Mouse (Mus musculus) left cerebral cortex, adult 2 months (tissue): ENCODE data around the gene Cyp17a1. TPM values are rescaled to one million over a fixed set of nuclear protein-coding genes. Genes with fewer than 3 reads are reported as not detected.

ENCODE experiments used
- DNase-seq, 2 experiments: peaks; one replicate each; pipeline ENCODE4 v3.0.0; 2021 to 2022; ENCODE audit warnings: low spot score in 2 of 2, mixed read lengths in 1 of 2; ENCODE audit errors: extremely low spot score in 1 of 2
- H3K27ac ChIP-seq: fragments of 200-600 bp; 2 replicates; pipeline ENCODE4 v1.8.1; 2022
- H3K4me3 ChIP-seq: fragments of 200-600 bp; 2 replicates; pipeline ENCODE4 v1.8.1; 2022
- CTCF ChIP-seq: fragments of 200-600 bp; IDR thresholded peaks from 2 replicates; pipeline ENCODE4 v1.8.1; 2022; ENCODE audit warnings: antibody characterized with exemption, mild to moderate bottlenecking, moderate library complexity
- intact Hi-C: fragments of 180-260 bp; cut with DNase I; formaldehyde crosslinking; loops from one replicate; pipeline ENCODE4 v1.15.1; 2025
- total RNA-seq, 2 experiments: library from RNA; stranded (reverse); gene quantifications; 2 replicates each; pipeline ENCODE4 v1.2.3; 2021

Gene Cyp17a1
- total RNA-seq, 2 experiments from 2014 or later: not detected

DNA sequence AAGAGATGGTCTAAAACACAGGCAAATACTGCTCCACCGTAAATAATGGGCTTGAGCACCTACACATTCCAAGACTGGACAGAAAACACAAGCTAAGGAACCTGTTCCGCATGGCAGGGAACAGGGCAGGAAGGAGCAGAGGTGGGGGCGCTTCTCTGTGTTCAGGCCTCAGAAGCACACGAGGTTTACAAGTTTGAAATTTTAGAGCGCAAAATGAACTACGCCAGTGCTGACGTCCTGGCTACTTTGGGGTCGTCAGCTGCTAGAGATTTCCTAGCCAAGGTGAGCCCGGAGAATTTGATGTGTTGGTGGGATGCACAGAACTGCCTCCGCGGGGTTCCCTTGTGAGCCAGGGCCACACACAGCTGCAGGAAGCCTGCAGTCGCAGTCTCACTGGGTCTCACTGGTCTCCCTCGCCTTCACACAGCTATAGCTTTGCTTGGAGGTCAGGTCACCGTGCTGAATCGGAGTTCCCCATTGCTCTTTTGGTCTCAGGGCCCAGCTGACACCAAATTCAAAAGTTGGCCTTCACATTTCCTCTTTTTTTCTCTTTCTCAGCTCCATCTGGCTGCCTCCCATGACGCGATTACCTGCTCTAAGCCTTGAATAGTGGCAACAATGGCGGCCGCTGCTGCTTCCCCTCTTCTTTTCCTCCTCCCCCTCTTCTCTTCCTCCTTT is 25.0 kb upstream of the Cyp17a1 start:
- no peak for TF ChIP-seq CTCF
- no peak for DNase-seq

DNA sequence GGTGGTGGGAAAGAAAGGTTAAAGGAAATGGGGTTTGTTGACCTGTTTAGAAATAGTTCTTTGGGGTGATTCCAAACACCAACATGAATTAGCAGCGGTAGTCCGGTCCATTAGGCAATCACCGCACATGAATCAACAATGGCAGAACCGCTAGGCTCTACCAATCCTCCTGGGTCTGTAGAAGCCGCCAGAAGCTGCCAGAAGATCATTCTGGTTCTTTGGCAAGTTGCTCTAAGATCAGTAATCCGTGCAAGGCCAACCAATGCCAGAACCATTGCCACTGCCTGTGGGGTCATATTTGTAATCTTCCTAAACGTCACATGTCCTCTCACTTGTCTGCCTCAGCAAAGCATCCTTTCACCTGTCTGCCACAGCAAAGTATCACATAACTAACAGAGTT is 24.0 kb upstream of the Cyp17a1 start:
- DNase-seq: no peak
- no peak for TF ChIP-seq CTCF
- H3K27ac ChIP-seq: no peak overlapping the region
- no peak overlapping the region for H3K4me3 ChIP-seq
- intact Hi-C loops: no loop called here

More for the DNA sequence above, 25.0 kb upstream of the Cyp17a1 start:
- no peak overlapping the region for H3K27ac ChIP-seq
- H3K4me3 ChIP-seq: no peak overlapping the region
- intact Hi-C loops: no loop called here

DNA sequence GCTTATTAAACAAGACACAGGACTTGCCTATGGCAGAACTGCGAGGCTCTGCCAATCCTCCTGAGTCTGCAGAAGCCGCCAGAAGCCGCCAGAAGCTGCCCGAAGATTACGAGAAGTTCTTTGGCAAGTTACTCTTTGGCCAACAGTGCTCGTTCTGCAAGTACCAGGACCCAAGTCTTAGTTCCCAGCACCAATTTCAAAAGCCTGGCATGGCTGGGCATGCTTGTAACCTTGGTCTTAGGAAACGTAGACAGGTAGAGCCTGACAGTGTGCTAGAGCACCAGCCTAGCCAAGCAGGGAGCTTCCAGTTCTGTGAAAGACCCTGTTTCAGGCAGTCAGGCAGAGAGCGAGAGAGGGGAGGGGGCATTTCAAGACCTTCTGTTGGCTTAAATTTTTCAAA is 23.5 kb upstream of the Cyp17a1 start:
- no peak overlapping the region for H3K27ac ChIP-seq

DNA sequence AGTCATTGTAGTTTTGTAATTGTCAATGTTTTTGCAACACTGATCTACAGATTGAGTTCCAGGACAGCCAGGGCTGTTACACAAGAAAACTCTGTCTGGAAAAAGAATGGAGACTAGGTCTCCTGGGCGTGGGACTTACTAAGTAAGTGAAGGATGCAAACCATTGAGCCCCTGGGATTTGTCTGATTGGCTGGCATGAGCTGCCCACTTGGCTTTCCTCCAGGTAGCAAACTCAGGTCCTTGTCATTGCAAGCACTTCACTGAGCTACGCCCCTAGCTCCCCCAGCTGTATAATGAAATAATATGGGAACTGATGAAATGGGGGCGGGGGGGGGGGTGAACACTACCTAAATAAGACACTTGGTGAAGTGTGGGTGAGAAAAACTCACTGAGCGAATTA is 20.2 kb upstream of the Cyp17a1 start:
- TF ChIP-seq CTCF: no peak
- intact Hi-C loops: no loop called here
- no peak overlapping the region for H3K27ac ChIP-seq
- H3K4me3 ChIP-seq: no peak overlapping the region
- no peak for DNase-seq

More for the DNA sequence above, 23.5 kb upstream of the Cyp17a1 start:
- DNase-seq: no peak
- H3K4me3 ChIP-seq: no peak overlapping the region
- intact Hi-C loops: no loop called here
- TF ChIP-seq CTCF: no peak

DNA sequence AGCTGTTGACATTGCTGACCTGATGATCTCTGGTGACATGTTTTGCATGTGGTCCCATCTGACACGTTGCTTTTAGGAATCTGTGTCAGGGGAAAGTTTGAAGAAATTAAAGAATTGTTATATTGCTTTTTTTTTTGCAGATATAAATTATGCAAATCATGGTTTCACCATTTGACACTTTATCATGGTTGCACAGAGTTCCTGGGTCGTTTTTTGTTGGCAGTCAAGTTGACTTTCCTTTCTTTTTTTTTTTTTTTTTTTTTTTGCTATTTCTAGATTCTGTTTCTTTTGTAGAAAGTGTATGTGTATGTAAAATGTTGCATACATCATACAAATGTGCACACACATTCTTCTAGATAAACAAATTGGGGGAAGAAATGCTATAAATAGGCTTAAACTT is 18.1 kb upstream of the Cyp17a1 start:
- TF ChIP-seq CTCF: no peak
- intact Hi-C loops: no loop called here
- Histone ChIP-seq H3K4me3 (no peak overlapping the region; the same call in 1 of the 2 replicates), H3K27ac (no peak overlapping the region)
- no peak for DNase-seq

DNA sequence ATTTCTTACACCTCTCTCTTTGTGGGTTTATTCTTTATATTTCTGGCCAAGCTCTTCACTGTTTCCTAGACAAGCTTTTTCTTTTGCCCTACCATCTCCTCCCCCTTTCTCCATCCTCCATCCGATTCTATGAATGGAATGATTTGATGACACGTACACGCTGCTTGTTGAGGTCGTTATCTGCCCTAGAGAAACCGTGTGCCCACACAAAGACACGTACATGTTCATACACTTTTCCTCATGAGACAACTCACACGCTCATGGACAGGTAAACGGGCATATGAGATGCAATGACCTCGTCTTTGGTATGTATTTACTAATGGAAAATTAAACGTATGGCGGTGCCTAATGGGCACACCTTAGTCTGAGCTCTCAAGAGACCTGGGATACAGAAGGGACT is 17.4 kb upstream of the Cyp17a1 start:
- intact Hi-C loops: no loop called here
- TF ChIP-seq CTCF: no peak
- peak overlapping the region; percentile 84 for H3K4me3 ChIP-seq

DNA sequence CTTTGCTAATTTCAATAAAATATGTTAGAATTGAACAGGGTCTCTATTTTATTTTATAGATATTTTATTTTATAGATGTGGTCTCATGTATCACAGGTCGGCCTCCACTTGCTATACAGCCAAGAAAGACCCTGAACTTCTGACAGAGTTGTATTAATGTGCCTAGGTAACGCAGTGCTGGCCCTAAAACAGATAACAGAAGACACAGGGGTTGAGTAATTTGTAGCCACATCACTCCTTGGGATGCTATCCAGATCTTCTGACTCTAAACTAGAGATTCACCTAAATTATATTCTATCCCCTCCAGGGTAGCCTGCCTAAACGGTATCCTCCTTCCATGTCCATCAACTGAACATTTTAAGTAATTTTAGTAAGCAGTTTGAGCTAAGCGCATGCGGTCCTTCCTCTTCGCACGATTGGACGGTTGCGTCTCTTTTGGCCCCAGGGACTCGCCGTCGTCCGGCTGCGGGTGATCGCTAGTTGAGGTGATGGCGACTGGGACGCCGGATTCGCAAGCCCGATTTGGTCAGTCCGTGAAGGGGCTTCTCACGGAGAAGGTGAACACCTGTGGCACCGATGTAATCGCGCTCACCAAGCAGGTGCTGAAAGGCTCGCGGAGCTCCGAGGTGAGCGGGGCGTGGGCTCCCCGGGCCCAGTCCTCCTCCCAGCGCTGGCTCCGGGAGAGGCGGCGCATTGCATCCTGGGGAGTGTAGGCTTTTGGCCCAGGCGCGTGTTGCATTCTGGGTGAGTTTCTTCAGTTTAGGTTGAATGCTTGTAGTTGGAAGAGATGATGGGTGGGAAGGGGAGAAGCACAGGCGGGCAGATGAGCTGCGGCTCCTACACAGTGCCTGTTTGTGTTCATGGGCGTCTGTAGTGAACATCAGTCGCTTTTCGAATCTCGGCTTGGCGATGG is 16.7 kb upstream of the Cyp17a1 start, which contains the start of gene Borcs7:
Gene Borcs7 (plus strand): TSS at position 447 of the 913 bp plus-strand sequence.
- Histone ChIP-seq H3K4me3 (peak within 1 kb of the TSS; percentile 84), H3K27ac (peak within 1 kb of the TSS; percentile 100)
- intact Hi-C loops: loop anchor here (5.0 kb wide), 1 partner anchor 178 kb away; no protein-coding TSS in a partner anchor
- DNase-seq: peak; percentile 88 to 94
- TF ChIP-seq CTCF: no peak

More for the DNA sequence above, 17.4 kb upstream of the Cyp17a1 start:
- H3K27ac ChIP-seq: peak overlapping the region; percentile 100
- DNase-seq: no peak

DNA sequence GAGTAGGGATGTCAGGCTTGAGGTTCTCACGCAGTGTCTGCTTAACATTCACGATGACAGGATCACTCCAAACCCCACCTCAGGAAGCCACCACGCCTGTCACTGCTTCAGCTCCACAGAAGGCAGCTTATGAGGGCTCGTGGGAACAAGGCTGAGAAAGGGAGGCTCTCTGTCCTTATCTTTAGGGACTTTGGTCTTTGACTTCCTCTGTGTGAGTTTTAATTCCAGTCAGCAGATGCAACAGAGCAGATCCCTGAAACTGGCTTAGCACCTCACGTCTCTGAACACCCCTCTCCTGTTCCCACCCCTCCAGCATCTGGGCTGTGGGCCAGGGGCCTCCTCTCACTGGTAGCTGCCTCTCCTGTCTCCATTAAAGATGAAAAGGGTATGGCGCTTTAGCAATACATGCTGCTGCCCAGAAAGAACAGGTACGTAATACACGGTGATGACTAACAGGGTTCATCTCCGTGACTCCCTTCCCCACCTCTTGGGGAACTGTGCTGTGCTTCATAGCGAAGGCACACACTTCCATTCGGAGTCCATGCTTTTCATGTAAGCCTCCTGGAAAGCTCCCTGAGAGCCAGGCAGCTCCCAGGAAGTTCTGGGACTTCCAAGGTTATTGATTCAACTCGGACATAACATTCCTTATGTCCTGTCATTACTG is 6.9 kb upstream of the Cyp17a1 start:
- intact Hi-C loops: no loop called here
- DNase-seq: no peak
- no peak overlapping the region for H3K27ac ChIP-seq
- TF ChIP-seq CTCF: no peak
- H3K4me3 ChIP-seq: no peak overlapping the region

DNA sequence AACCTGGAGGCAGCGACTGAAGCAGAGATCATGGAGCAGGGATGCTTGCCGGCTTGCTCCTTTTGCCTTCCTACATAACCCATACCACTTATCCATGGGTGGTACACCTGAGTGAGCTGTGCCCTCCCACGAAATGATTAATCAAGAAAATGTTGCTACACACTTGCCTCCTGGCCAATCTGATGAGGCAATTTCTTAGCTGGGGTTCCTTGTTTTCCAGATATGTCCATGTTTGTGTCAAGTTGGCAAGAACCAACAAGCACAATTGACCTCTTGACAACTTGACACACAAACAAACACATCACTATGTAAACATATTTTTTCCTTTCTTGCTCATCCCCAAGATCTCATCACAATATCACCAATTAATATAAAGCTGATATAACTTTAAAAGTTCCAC is 2.7 kb upstream of the Cyp17a1 start:
- DNase-seq: no peak
- intact Hi-C loops: no loop called here
- H3K4me3 ChIP-seq: no peak overlapping the region
- no peak for TF ChIP-seq CTCF
- no peak overlapping the region for H3K27ac ChIP-seq

DNA sequence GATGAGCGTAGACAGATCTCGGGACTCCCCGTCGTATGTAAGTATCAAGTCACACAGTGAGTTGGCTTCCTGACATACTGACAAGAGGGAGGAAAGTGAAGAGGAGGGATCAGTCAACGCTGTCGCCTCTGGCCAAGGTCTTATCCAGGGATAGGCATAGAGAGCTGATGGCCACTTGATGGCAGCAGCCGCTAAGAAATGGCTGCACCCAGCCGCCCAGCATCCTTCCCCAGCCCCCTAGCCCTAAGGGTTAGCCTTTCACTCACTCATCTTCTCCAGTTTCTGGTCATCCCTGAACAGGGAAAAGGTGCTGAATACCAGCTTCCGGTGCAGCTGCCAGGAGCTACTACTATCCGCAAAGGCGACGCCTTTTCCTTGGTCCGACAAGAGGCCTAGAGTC is 2.3 kb downstream of the Cyp17a1 start:
- Histone ChIP-seq H3K4me3 (no peak overlapping the region), H3K27ac (no peak overlapping the region)
- peak; percentile 50 to 63 for DNase-seq
- intact Hi-C loops: loop anchor here (1.0 to 5.0 kb wide), 4 partner anchors 70 to 377 kb away; no protein-coding TSS in a partner anchor
- peak; percentile 86 for TF ChIP-seq CTCF

DNA sequence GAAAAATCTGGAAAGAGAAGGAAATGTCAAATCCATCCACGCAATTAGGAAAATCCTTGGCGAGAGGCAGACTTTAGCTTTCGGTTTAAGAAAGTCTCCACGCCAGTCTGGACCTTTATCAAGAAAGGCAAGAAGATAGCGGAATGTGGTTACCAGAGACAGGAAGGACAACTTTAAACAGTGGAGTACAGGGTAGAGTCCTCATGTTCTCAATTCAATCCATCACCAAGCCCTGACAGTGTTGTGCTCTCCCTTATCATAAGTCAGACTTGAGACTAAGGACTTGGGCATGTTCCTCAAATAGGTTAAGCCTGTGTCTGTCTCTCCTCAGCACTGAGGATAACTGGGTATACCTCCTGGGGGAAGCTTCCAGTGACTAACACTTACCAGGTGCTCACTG is 3.2 kb downstream of the Cyp17a1 start:
- no peak for TF ChIP-seq CTCF
- intact Hi-C loops: loop anchor here (1.0 to 5.0 kb wide), 4 partner anchors 70 to 377 kb away; no protein-coding TSS in a partner anchor
- Histone ChIP-seq H3K27ac (no peak overlapping the region), H3K4me3 (no peak overlapping the region)
- DNase-seq: no peak

DNA sequence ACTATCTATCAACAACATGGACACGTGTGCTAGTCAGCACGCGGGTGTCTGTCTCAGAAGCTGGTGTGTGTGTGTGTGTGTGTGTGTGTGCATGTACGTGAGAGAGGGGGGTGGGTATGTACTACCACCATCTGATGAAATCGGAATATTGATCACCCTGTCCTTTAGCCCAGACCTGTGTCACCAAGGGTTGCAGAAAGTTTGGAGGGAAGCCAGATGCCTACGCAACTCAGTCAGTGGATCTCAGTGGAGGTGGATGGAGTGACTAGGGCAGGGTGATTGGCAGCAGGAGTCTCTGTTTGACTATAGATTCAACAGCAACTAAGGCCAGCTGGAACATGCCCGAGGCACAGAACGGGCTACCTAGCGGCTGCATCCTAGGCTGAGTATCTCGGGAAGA is 4.7 kb downstream of the Cyp17a1 start:
- TF ChIP-seq CTCF: no peak
- intact Hi-C loops: no loop called here
- DNase-seq: no peak
- Histone ChIP-seq H3K27ac (no peak overlapping the region), H3K4me3 (no peak overlapping the region)
